Mouse (Mus musculus) heart, postnatal 0 days (tissue): ENCODE measurements around the gene Pfdn5.

ENCODE experiments used
- CTCF ChIP-seq: IDR thresholded peaks from 2 replicates; pipeline ENCODE4 v1.5.1; 2016; ENCODE audit warnings: antibody characterized with exemption, control low read depth, low read depth
- EP300 ChIP-seq: IDR thresholded peaks from 2 replicates; pipeline ENCODE4 v1.6.1; 2016; ENCODE audit warnings: antibody characterized with exemption, low read depth

- no peak for TF ChIP-seq EP300
- no peak for TF ChIP-seq CTCF
Observed at GRCm38 (mm10) chr15:102326892-102327291, 976 bp downstream of the Pfdn5 start.
